Mouse (Mus musculus) myocyte (in vitro differentiated cells): ENCODE measurements around the gene Ghrhr.

Source experiments
- CEBPB ChIP-seq: IDR thresholded peaks from 2 replicates; pipeline ENCODE4 v1.6.1; 2011; ENCODE audit warnings: mild to moderate bottlenecking, moderate library complexity; ENCODE audit not compliant: poor library complexity, insufficient read depth, severe bottlenecking
- E2F4 ChIP-seq: IDR thresholded peaks from one replicate; pipeline ENCODE4 v1.6.1; 2011; ENCODE audit warnings: mild to moderate bottlenecking, control low read depth, moderate library complexity; ENCODE audit not compliant: insufficient read depth
- MAX ChIP-seq: IDR thresholded peaks from one replicate; pipeline ENCODE4 v1.6.1; 2011; ENCODE audit warnings: low read depth, mild to moderate bottlenecking, control low read depth
- MYOD1 ChIP-seq, 3 experiments: IDR thresholded peaks; one replicate each; pipeline ENCODE4 v1.6.1; 2011; ENCODE audit warnings: control low read depth in 2 of 3, low read depth in 2 of 3, mild to moderate bottlenecking in 2 of 3, moderate library complexity in 1 of 3; ENCODE audit not compliant: insufficient read length in 2 of 3, control insufficient read depth in 1 of 3
- MYOG ChIP-seq, 3 experiments: IDR thresholded peaks; one replicate each; pipeline ENCODE4 v1.6.1; 2011; ENCODE audit warnings: control low read depth in 2 of 3, low read depth in 2 of 3, mild to moderate bottlenecking in 2 of 3; ENCODE audit not compliant: insufficient read length in 2 of 3, control insufficient read depth in 1 of 3, insufficient read depth in 1 of 3
- POLR2A ChIP-seq: IDR thresholded peaks from one replicate; pipeline ENCODE4 v1.6.1; 2011; ENCODE audit warnings: low read depth, mild to moderate bottlenecking, control low read depth, moderate library complexity; ENCODE audit not compliant: insufficient read length
- POLR2AphosphoS2 ChIP-seq: IDR thresholded peaks from one replicate; pipeline ENCODE4 v1.6.1; 2011; ENCODE audit warnings: low read depth, control low read depth; ENCODE audit not compliant: insufficient read length
- TCF12 ChIP-seq: IDR thresholded peaks from one replicate; pipeline ENCODE4 v1.6.1; 2011; ENCODE audit warnings: mild to moderate bottlenecking, control low read depth; ENCODE audit not compliant: poor library complexity, insufficient read depth, severe bottlenecking
- TCF3 ChIP-seq: IDR thresholded peaks from one replicate; pipeline ENCODE4 v1.6.1; 2011; ENCODE audit warnings: low read depth, control low read depth; ENCODE audit not compliant: insufficient read length
- USF1 ChIP-seq: IDR thresholded peaks from one replicate; pipeline ENCODE4 v1.6.1; 2011; ENCODE audit warnings: low read depth, mild to moderate bottlenecking, control low read depth, moderate library complexity

DNA sequence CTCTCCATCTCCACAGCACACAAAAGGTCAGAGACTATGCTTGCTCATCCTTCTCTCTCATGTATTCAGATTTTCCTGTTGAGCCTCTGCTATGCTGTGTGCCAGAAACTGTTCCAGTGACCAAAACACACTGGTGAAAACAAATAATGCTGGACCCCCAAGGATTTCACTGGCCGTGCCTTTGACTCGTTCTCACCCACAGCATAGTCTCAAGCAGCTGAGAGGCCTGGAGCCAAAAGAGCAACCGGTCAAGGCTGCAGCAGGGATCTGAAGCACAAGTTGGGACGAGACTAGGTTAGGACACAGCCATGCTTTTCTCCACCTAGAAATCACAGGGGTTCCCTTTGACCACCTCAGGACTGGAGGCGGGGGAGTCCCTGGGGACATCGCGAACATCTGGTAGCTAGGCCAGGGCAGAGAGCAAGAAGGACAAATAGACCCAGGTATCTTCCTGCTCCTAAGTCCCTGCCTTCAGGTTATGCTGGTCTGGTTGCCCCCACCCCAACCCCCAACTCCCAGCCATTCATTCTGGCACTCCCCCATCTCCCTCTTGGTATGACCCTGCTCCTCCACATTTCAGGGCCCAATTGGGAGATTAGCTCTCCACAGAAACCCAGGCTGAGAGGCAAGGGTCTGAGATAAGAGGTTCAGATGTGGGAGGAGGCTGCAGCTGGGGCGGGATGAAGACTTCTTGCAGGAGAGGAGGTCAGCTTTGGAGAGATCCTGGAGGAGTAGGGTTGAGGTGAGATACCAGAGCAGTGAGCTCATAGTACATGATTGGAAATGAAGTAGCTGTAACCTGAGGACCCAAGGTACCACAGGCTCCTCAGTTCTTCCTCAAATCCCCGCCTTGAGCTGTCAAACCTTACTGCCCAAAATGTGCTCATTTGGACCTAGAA, 27.6 kb downstream of the Ghrhr start:
- TF ChIP-seq POLR2A (no peak), TCF3 (no peak), MAX (no peak), TCF12 (no peak), USF1 (no peak), MYOD1 (IDR thresholded peaks at IDR 0.05; ENCODE audit: control insufficient read depth in 1 of 3, insufficient read length in 2 of 3, low read depth in 2 of 3) (no peak), E2F4 (no peak), MYOG (IDR thresholded peaks at IDR 0.05; ENCODE audit: control insufficient read depth in 1 of 3, insufficient read depth in 1 of 3, insufficient read length in 2 of 3, low read depth in 2 of 3) (no peak), POLR2AphosphoS2 (no peak), CEBPB (no peak)
